Mouse (Mus musculus) limb, embryonic 10.5 days (tissue): ENCODE results near the gene Lrp11. TPM values are rescaled to one million over a fixed set of nuclear protein-coding genes. Genes with fewer than 3 reads are reported as not detected.

Experiments used
- polyA plus RNA-seq: library from polyadenylated mRNA; unstranded; fragments of >200 nt; fragmentation: Nextera tagmentation; extraction: Ambion mirVana; gene quantifications from 2 replicates; pipeline ENCODE4 v1.2.1, GENCODE M21; 2016

Gene Lrp11
- polyA plus RNA-seq, 1 experiment from 2014 or later: 1.4 TPM

Other genes starting within 250 kb of the Lrp11 start
- gene Ulbp1, start 116.2 kb upstream of the Lrp11 start, polyA plus RNA-seq: 0.73 and 0.83 TPM in 2 replicates
- gene Nup43, start 77.7 kb downstream of the Lrp11 start, polyA plus RNA-seq: 93.2 and 102 TPM in 2 replicates
- gene Pcmt1, start 91.3 kb downstream of the Lrp11 start, polyA plus RNA-seq: 111 and 115 TPM in 2 replicates
- 5.5 and 7.3 TPM in 2 replicates for gene Lats1, start 91.4 kb downstream of the Lrp11 start, polyA plus RNA-seq
- 70.2 and 71.5 TPM in 2 replicates for gene Katna1, start 136.2 kb downstream of the Lrp11 start, polyA plus RNA-seq
- gene Ginm1, start 203.0 kb downstream of the Lrp11 start, polyA plus RNA-seq: 47.3 and 49.3 TPM in 2 replicates
- 36.5 and 44.6 TPM in 2 replicates for gene Ppil4, start 203.1 kb downstream of the Lrp11 start, polyA plus RNA-seq
- not detected in 2 replicates for gene Zc3h12d, start 242.7 kb downstream of the Lrp11 start, polyA plus RNA-seq